Mouse (Mus musculus) layer of hippocampus, postnatal 10 days (tissue): ENCODE data around the gene Heg1. TPM values are rescaled to one million over a fixed set of nuclear protein-coding genes. Genes with fewer than 3 reads are reported as not detected.

Experiments
- DNase-seq, 2 experiments: peaks; one replicate each; pipeline ENCODE4 v3.0.0; 2021; ENCODE audit warnings: low spot score in 2 of 2
- total RNA-seq, 2 experiments: library from RNA; stranded (reverse); gene quantifications; 2 replicates each; pipeline ENCODE4 v1.2.3; 2021

Gene Heg1
- total RNA-seq, 2 experiments from 2014 or later, result 31.9 to 32.4 TPM

- no peak for DNase-seq
Observed at GRCm38 (mm10) chr16:33704289-33704688, 20.1 kb downstream of the Heg1 start.

- no peak for DNase-seq
Observed at GRCm38 (mm10) chr16:33705258-33705657, 21.1 kb downstream of the Heg1 start.

GRCm38 (mm10) chr16:33706111-33706890 is 22.1 kb downstream of the Heg1 start:
- no peak for DNase-seq

GRCm38 (mm10) chr16:33708031-33708430 is 23.9 kb downstream of the Heg1 start:
- DNase-seq, result no peak

- DNase-seq, result no peak
Observed at GRCm38 (mm10) chr16:33708585-33709397, 24.6 kb downstream of the Heg1 start.

GRCm38 (mm10) chr16:33714271-33714670 is 30.1 kb downstream of the Heg1 start:
- peak in 1 of 2 experiments; percentile 34 for DNase-seq

GRCm38 (mm10) chr16:33723241-33723640 is 39.1 kb downstream of the Heg1 start:
- no peak for DNase-seq

- DNase-seq, result no peak
Observed at GRCm38 (mm10) chr16:33723983-33724382, 39.8 kb downstream of the Heg1 start.

GRCm38 (mm10) chr16:33726261-33726660 is 42.1 kb downstream of the Heg1 start:
- no peak for DNase-seq

GRCm38 (mm10) chr16:33726892-33727291 is 42.7 kb downstream of the Heg1 start:
- DNase-seq, result no peak

GRCm38 (mm10) chr16:33728427-33728826 is 44.3 kb downstream of the Heg1 start:
- no peak for DNase-seq

- no peak for DNase-seq
Observed at GRCm38 (mm10) chr16:33731291-33731690, 47.1 kb downstream of the Heg1 start.

GRCm38 (mm10) chr16:33732237-33732749 is 48.1 kb downstream of the Heg1 start:
- DNase-seq, result no peak

- no peak for DNase-seq
Observed at GRCm38 (mm10) chr16:33732846-33733580, 48.8 kb downstream of the Heg1 start.

- no peak for DNase-seq
Observed at GRCm38 (mm10) chr16:33733864-33734263, 49.7 kb downstream of the Heg1 start.

GRCm38 (mm10) chr16:33734545-33734944 is 50.4 kb downstream of the Heg1 start:
- DNase-seq, result peak; percentile 62 to 71

- no peak for DNase-seq
Observed at GRCm38 (mm10) chr16:33735238-33735637, 51.1 kb downstream of the Heg1 start.

GRCm38 (mm10) chr16:33735791-33736190 is 51.6 kb downstream of the Heg1 start:
- no peak for DNase-seq

GRCm38 (mm10) chr16:33736746-33737145 is 52.6 kb downstream of the Heg1 start:
- DNase-seq, result no peak

- DNase-seq, result no peak
Observed at GRCm38 (mm10) chr16:33738949-33739719, 55.0 kb downstream of the Heg1 start.

GRCm38 (mm10) chr16:33739802-33740201 is 55.6 kb downstream of the Heg1 start:
- peak; percentile 64 to 75 for DNase-seq
